Mouse (Mus musculus) neutrophil, adult 5-6 weeks (primary cell): Measurements from ENCODE around the gene Ltv1. TPM values are rescaled to one million over a fixed set of nuclear protein-coding genes. Genes with fewer than 3 reads are reported as not detected.
"Not testable (repeated sequence)": the region's sequence is repeated elsewhere in the genome, so short reads cannot be mapped to it uniquely, and the experiment has no call there.

Experiments
- ATAC-seq: fragments of 151-379, 151-347 bp; 2 replicates; pipeline ENCODE4 v1.8.0; 2017; ENCODE audit warnings: mild to moderate bottlenecking, moderate TSS enrichment; ENCODE audit not compliant: insufficient number of reproducible peaks, poor library complexity, low FRiP score, severe bottlenecking; ENCODE audit errors: extremely low read depth
- total RNA-seq: library from RNA; stranded (forward); fragments of 200-1000 nt; gene quantifications from 2 replicates; pipeline ENCODE4 v1.2.3, GENCODE M21; 2017

The Ltv1 gene
- total RNA-seq, 1 experiment from 2014 or later, result 23.9 TPM

GRCm38 (mm10) chr10:13200862-13201261 is 7.9 kb upstream of the Ltv1 start:
- ATAC-seq, result no peak

- no peak for ATAC-seq
Measured at GRCm38 (mm10) chr10:13199234-13199633, 6.3 kb upstream of the Ltv1 start.

DNA sequence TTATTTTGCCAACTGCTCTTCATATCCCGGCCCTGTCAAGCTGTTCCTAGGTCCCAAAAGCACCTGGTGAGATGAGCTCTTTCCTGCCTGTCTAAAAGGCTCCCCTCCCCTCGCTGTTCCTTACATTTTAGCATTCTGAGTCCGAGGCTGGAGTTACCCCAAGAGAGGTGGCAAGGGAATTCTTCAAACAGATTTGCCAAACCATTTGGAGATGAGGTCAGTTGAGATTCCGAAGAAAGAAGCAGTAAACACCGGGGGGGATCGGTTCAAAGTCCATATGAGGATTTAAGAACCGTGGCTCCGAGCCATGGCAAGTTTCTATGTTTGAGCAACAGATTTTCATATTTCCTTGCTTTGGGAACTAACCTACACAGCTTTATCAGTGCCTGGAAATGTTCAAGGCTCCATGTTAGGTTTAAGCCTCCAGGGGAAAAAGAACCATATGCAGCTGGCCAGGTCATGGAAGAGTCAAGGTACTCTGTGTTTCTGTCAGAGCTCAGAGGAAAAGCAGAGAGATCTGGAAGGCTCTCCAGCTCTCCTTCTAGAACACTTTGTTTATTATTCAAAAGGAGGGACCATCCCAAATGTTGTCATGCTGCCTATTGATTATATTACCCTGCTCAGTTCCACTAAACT is 4.0 kb upstream of the Ltv1 start:
- ATAC-seq, result no peak

DNA sequence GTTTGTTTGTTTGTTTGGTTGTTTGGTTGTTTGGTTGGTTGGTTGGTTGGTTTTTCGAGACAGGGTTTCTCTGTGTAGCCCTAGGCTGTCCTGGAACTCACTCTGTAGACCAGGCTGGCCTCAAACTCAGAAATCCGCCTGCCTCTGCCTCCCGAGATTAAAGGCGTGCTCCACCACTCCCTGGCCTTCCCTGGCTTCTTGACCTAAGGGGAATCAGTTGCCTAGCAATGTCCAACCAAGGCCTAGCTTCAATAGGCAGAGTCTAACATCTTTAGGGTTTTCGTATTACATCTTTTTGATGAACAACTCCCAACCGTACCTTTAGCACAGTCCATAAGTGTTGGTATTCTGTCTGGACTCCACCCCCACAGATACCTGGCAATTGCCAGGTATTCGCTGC is 528 bp upstream of the Ltv1 start:
- ATAC-seq, result not testable (repeated sequence)

DNA sequence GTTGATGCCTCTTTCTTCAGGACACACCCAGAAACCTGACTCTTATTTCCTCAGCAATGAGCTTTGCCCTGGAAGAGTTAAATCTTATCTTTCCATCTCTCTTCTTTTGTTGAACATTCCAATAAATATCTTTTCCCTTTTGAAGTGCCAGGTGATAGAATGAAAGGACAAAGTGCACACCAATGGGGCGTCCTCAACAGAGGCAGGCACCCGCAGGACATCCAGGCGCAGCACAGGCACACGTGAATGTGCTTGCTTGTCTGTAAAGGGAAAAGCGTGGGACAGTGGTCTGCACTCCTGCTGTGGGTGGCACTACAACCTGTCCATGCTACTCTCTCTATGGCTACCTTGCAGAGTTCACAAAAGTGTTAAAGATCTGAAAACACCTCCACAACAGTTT is 3.1 kb downstream of the Ltv1 start:
- no peak for ATAC-seq

GRCm38 (mm10) chr10:13186754-13187153 is 6.2 kb downstream of the Ltv1 start:
- ATAC-seq, result no peak

DNA sequence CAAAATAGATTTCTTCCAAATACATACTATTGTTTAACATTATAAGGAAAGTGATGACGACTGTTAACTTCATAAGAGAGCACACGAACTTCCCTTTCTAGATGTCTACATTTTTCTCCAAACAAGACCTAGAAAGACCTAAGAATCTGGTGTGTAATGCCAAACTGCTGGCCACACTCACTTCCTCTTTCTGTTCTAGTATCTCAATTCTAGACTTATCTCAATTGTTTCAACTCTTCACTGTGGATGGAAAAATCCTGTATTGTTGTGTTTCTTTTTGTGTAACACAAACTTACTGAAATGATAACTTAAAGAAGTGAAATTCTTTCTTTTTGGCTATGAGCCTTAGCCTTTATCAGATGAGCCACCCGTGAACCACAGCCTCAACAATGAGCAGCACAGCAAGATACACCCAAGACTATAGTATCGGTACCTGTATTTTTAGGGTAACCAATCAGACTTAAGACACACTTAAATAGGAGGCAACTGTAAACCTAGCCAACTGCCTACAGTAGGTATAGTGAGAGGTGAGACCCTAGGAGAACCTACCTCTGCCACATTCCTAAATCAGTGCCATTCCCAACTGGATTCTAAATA is 8.7 kb downstream of the Ltv1 start:
- peak; percentile 70 for ATAC-seq

DNA sequence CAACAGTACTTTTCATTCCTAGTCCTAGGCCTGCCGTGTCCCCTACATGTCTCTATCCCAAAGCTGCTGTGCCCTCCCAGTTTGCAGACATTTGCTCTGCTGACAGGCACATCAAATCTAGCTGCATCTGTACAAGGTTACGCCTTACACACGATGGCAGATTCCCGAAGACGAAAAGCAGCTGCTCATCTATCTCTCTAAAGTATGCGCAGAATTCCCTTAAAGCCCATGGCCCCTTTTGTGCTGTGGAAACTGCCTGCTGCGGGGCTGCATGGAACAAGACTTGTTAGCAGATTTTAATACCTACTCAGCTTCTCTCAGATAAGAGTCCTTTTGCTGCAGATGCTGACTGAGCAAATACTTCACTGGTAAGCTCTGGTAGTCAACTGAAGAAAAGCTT is 12.8 kb downstream of the Ltv1 start:
- no peak for ATAC-seq

- no peak for ATAC-seq
Measured at GRCm38 (mm10) chr10:13177973-13178624, 14.9 kb downstream of the Ltv1 start, which contains the start of gene Zc2hc1b. Zc2hc1b (minus strand) TSS chr10:13178023.

- no peak for ATAC-seq
Measured at GRCm38 (mm10) chr10:13175866-13176265, 17.1 kb downstream of the Ltv1 start.

GRCm38 (mm10) chr10:13172798-13173221 is 20.2 kb downstream of the Ltv1 start:
- no peak for ATAC-seq

DNA sequence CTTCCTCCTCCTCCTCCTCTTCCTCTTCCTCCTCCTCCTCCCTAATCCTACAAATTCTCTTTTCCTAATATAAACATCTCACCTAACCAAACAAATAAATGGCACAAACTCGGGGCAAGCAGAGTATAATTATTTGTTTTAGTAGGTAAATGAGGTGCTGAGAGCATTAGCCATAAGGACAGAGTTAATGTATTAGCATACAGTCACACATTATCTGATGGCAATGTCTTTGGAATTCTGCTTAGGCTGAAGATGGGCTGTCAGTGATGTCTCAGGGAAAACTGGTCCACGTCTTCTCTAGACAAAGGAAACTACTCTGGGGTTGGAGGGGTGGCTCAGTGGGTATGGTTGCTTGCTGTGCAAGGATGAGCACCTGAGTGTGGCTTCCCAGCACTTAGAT is 21.5 kb downstream of the Ltv1 start:
- ATAC-seq, result no peak

DNA sequence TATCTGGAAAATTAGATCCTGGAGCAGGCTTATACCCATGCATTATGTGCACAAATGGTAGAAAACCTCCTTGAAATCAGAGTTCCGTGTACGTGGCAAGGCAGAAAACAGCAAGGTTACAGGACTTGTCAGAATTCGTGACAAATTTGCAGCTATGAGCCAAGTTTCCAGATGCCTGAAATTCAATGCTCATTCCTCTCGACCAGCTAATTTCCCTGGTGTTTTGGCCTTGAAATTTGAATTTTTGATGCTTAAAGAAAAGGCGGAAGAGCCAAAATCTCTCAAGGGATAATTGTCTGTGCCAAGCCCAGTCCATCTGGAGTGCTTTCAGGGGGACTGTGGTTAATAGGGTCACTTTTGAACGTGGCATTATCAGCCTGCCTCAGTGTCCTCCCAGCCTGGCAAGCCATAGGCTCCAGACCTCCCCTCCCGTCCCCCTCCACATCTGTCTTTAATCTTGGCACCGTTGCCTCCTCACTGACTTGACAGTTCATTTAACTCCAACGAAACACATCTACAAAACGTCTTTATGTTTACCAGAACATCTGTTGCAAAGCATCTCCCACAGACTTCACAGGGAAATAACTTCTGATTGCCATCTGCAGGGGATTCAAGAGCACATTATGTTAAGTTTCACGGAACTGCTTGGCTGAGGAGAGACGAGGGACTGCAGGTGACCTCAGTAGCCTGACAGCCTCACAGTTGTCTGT is 22.1 kb downstream of the Ltv1 start:
- ATAC-seq, result no peak

DNA sequence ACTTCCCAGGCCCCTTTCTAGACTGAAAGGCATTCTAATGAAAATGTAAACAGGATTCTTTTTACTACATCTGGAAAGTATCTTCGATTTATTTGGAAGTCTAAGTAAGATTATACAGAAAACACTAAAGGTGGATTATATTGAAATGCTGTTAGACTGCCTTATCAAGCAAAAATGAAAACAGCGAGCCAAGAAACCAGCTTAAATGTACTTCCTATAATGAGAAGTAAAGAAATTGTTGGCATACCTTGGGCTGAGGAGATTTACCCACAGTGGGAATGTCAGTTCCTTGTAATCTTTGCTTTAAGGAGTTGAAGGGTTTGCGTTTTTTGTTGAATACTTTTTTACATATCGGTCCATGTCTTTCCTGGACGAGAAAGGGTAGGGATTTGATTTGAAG is 24.5 kb downstream of the Ltv1 start:
- ATAC-seq, result no peak

DNA sequence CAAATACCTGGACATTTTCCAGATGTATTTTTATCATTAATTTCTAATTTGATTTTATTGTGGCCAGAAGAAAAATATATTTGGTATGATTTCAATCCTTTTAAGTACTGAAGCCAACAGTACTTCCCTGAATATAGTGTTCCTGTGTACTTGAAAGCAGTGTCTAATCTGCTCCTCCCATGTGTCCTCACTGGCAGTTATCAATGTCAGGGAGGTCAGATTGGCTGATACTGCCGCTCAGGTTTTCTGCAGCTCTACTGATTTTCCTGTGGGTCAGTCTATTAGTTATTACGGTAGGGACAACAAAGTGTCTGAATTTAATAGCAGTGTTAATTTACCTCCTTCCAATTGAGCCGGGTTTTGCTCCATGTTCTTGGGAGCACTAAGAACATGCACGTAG is 30.9 kb downstream of the Ltv1 start:
- ATAC-seq, result no peak

DNA sequence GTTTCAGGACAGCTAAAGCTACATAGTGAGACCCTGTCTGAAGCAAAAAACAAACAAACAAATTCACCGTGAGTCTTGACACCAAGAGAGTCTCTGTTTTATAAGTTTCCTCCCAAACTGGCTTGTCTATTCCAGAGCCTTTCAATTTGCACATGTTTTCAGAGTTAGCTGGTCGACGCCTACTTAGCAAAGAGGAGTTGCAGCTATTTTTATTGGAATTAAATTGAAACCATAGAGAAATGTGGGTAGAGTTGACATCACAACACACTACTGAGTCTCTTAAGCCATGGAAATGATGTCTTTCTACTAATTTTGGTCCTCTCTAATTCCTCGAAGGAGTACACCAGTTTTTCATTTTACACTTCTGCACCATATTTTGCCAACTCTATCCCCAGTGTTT is 32.1 kb downstream of the Ltv1 start:
- ATAC-seq, result no peak

- ATAC-seq, result no peak
Measured at GRCm38 (mm10) chr10:13155377-13155776, 37.6 kb downstream of the Ltv1 start.

- ATAC-seq, result no peak
Measured at GRCm38 (mm10) chr10:13152811-13153364, 40.1 kb downstream of the Ltv1 start.

DNA sequence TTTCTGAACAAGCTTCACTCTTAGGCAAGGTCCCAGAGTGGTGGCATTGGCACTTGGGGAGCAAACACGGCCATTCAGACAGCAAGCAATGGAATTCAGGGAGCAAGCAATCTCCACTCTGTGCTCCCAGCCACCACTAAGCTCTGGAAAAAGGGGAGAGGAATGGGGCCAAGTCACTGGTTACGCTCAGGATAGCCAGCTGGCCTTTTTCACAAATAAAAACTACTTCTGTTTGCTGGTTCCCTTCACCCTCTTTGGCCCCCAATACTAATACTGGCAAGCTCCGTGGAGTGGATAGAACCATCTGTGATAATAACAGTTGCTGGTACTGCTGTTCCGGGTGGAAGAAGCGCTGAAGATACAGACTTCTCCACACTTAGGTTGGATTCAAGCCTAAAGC is 41.6 kb downstream of the Ltv1 start:
- no peak for ATAC-seq

DNA sequence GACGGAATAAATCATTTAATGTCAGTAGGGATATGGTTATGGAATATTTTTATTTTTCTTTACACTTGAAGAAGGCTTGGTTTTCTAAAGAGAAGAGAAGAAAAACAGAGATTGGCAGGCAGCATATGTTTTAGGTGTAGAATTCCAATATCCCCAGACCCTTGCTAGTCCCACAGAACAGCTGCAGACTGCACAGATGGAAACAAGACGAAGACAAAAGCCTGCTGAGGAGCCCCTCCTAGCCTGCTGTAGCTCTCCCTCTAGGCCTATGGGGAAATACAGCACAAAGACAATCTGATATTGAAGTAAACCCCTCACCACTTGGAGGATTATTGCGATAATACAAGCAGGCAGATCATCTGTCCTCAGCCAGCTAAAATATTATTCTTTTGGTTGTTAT is 42.5 kb downstream of the Ltv1 start:
- ATAC-seq, result no peak
